Mouse (Mus musculus) frontal cortex, postnatal 36 days (tissue): ENCODE measurements around the gene Vkorc1.
"Not testable (repeated sequence)": the region's sequence is repeated elsewhere in the genome, so short reads cannot be mapped to it uniquely, and the experiment has no call there.

Source experiments
- DNase-seq, 2 experiments: peaks; one replicate each; pipeline ENCODE4 v3.0.0; 2022; ENCODE audit warnings: low spot score in 2 of 2

Vkorc1 gene

DNA sequence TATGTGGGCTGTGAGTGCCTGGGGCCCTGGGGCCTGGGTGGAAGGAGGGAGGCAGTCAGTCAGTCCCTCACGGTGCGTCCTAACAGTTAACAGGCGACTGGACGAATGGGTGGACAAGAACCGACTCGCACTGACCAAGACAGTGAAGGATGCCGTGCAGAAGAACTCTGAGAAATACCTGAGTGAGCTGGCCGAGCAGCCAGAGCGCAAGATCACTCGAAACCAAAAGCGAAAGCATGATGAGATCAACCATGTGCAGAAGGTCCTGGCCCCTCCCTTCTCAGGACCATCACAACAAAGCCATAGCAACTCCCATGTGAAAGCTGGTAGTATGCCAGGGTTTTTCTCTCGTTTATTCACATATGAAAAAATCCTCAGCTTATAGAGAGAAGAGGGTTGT is 19.9 kb upstream of the Vkorc1 start:
- DNase-seq: no peak

DNA sequence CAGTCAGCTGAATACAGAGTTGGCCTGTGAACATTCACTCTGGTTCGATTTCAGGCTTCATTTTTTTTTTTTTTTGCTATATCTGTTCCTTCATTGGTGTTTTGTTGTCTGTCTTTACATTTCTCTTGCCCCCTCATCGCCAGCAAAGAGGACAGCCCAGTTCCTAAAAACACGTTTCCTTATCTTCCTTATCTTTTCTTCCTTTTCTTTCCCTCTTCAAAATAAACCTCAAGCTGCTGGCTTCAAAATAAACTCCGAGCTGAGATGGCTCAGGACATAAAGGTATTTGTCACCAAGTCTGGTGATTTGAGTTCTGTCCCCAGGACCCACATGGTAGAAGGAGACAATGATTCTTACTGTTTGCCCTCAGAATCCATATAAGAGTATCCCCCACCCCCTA is 17.5 kb upstream of the Vkorc1 start:
- DNase-seq: no peak

DNA sequence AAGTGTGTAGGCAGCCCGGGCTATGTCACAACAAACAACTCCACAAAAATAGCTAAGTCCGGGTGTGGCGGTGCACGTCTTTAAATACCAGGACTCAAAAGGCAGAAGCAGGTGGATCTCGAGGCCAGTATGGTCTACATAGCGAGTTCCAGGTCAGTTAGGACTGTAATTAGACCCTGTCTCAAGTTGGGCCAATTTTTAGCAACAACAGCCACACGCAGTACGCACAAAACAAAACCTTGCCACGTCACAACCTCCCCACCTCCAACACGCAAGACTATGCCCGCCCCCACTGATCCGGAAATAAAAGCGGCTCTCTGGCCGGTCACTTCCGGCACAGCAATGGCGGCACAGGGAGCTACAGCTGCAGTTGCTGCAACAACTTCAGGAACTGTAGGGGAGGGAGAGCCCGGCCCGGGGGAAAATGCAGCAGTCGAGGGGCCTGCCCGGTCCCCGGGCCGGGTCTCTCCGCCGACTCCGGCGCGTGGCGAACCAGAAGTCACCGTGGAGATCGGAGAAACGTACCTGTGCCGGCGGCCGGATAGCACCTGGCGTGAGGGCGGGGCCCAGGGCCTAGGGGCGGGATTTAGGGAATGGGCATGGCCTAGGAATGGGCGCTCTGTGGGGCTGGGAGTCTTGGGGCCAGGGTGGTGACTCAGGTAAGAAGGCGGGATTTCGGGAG is 16.9 kb upstream of the Vkorc1 start, which contains the start of gene Kat8:
TSS of gene Kat8 (plus strand) at position 327 of the 682 bp plus-strand sequence.
- peak; percentile 85 to 89 for DNase-seq

DNA sequence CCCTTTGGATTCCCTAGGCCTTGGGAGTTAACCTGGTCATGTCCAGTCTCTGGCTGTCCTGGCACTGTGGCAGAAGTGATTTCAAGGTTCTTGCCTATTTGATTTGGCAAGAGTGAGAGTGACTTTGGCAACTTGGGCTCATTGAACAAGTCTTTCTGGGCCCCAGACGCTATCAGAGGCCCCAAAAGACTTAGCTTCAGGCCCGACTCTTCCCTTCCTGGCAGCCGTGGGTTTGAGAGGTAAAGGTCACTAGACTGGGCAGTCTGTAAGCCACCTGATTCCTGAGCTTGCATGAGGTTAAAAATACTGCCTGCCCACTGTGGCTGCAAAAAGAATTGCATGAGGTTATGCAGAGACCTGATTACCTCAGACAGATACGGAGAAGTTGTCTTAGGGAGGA is 13.2 kb upstream of the Vkorc1 start:
- DNase-seq: no peak

DNA sequence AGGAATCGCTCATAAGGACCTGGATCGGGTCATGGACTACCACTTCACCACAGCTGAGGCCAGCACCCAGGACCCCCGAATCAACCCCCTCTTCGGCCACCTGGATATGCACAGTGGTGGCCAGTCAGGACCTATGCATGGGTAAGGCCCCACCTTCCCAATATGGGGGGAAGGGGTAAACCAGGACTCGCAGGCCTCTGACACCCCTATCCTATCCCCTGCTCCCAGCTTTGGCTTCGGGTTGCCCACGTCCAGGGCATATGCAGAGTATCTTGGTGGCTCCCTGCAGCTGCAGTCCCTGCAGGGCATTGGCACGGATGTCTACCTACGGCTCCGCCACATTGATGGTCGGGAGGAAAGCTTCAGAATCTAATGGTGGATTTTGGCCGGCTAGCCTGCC is 12.5 kb upstream of the Vkorc1 start:
- no peak for DNase-seq

DNA sequence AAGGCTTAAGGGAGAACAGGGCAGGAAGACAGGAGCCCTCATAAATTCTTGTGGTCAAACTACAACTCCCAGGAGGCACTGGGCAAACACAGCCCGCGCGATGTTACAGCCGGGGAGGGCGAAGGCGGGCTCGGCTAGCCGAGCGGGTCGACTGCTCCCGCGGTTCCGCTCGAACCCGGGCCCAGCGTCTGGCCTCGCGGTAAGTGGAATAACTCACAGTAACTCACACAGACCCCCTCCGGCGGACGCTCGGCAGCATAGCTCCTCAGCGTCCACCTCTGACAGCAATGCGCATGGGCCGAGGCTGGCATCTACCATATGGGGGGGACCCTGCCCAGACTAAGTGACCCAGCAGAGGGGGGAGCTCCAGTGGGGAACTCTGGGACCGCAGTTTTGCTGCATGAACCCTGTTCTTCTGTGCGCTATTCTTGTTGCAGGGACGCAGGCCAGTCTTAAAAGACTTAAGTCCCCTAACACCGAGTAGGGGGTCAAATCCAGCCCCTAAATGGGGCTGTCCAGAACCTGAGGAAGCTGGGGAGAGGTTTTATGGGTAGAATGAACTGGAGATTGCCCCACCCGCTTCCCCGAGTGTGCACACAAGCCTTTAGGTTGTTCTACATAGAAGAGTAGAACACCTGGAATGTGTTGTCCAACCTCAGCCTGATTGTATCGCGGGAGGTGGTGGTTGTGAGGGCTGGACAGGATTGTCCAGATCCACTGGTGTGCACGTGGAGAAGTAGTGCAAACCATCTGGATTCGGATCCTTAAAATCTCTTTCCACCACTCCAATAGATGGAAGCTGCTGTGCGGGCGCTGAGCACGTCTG is 8.8 kb upstream of the Vkorc1 start, which contains the start of gene Bckdk:
TSS of gene Bckdk (plus strand) at position 112 of the 826 bp plus-strand sequence.
- peak; percentile 81 to 83 for DNase-seq

DNA sequence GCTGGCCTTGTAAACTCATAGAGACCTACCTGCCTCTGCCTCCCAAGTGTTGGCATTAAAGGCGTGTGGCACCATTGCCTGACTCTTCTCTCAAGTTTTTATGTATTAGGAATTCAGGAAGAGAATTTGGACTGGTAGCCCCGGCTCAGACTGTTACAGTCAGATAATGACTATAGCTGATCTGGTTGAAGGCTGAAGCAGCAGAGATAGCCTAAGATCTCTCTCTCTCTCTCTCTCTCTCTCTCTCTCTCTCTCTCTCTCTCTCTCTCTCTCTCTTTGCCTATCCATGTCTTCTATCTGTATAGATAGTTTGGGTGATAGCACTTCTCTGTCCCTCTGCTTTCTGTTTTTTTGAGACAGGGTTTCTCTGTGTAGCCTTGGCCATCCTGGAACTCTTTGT is 6.4 kb upstream of the Vkorc1 start:
- DNase-seq: no peak

DNA sequence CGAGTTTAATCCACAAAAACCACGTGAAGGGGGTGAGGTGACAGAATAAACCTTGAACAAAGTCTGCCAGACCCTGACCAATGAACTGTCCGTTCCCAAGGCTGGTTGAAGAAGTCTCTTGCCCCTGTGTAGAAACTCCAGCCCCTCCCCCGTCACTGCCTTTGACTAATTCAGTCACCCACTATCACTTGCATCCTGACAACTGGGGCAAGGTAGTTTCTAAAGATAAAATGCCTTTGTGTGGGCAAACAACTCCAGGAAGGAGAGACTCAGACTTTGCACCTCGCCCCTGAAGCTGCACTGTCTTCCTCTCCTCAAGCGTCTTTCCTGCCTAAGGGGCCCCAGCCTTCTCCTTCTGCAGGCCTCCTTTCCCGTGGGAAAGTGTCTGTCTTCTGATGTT is 4.6 kb upstream of the Vkorc1 start:
- DNase-seq: no peak

DNA sequence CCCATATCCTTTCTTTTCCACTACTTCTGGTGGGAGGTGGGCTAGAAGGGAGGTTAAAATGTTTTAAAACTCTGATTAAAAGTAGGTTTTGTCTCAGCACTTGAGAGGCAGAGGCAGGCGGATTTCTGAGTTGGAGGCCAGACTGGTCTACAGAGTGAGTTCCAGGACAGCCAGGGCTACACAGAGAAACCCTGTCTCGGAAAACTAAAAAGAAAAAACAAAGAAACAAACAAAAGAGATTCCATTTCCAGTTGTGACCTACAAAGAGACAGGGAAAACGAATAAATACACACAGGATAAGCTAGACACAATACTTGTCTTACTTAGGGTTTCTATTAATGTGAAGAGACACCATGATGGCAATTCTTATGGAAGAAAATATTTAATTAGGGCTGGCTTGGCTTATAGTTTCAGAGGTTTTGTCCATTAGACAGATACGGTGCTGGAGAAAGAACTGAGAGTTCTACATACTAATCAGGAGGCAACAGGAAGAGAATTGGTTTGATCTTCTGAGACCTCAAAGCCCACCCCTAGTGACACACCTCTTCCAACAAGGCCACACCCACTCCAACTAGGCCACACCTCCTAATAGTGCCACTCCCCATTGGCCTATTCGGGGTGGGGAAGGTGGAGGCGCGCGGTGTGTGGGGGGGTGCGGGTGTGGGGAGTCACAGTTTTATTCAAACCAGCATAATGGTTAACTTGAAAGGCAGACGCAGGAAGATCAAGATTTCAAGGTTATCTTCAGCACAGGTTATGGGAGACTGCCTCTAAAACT is 3.0 kb upstream of the Vkorc1 start:
- no peak for DNase-seq

DNA sequence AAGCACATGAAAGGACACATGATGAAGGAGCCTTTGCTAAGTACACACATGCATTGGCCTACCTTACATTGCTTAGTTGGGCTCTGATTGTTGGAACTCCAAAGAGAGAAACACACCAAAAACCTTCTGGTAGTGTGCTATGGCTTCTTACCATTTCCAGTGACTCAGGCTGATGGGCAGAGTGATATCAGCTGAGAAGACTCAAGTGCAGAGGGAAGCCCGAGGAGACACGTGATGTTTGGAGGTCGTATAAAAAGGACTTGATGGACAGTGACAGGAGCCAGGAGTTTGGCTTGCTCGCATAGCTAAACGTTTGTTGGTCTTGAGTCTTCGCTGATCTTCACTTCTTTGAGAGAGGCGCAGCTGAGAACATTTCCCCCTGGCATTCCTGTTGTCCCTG is 2.1 kb upstream of the Vkorc1 start:
- no peak for DNase-seq

DNA sequence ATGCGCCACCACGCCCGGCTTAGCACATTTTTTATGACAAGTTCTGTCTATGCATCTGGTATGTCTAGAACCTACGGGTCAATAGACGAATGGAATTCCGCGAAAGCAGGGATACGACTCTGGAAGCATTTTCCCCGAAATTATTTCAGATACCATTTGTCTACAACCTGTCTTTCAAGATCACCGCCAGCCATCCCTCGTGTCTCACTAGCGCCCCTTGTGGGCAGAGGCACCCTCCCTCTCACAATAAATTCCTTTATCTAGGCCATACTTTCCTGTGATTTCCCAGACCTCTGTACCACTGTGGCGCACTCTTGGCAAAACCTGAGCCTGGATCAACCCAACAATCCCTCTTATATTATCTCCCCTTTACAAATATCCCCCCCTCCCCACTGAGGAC is 967 bp upstream of the Vkorc1 start:
- DNase-seq: peak in 1 of 2 experiments; percentile 31

DNA sequence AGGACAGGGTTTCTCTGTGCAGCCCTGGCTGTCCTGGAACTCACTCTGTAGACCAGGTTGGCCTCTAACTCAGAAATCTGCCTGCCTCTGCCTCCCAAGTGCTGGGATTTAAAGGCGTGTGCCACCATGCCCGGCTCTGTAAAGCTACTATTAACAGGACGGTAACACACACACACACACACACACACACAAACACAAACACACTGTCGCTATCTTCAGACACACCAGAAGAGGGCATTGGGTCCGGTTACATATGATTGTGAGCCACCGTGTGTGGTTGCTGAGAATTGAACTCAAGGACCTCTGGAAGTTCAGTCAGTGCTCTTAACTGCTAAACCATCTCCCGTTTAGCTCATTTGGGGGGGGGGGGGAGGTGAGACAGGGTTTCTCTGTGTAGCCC is 474 bp upstream of the Vkorc1 start:
- DNase-seq: not testable (repeated sequence)

DNA sequence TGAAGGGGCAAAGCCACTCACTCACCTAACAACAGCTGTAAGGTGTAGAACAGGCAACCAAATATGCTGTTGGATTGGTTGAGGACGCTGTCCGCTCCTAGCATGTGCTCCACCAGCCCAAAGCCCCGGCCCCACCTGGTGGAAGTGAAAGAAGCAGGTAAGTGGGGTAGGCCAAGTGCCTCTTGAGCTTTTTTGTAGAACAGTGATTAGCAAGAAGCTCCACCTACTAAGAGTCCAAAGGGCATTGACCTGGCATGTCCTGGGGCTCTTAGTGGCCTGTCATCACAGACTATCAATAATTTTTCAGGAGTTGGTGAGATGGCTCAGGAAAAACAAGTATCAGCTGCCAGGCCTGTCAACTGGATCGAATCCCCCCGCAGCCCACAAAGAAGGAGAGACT is 937 bp downstream of the Vkorc1 start:
- DNase-seq: no peak

DNA sequence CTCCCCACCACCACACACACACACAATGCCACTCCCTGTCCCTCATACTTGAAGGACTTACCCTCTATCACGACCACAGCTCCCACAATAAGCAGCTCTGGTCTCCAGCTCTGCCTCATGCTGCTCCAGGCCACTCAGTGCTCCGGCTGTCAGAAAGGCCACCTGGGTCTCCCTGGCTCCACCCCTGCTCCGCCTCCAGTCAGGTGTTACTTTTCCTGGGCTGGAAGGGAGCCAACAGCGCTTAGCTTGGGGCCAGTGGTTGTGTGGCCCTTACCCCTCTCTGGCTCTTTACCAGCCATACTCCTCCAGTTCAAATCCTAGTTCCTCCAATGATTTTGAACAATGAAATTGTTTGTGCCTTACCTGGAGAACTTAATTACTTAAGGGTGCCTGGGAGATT is 4.6 kb downstream of the Vkorc1 start, which contains the start of gene Prss53:
TSS of gene Prss53 (minus strand) at position 173 of the 400 bp plus-strand sequence.
- DNase-seq: no peak

DNA sequence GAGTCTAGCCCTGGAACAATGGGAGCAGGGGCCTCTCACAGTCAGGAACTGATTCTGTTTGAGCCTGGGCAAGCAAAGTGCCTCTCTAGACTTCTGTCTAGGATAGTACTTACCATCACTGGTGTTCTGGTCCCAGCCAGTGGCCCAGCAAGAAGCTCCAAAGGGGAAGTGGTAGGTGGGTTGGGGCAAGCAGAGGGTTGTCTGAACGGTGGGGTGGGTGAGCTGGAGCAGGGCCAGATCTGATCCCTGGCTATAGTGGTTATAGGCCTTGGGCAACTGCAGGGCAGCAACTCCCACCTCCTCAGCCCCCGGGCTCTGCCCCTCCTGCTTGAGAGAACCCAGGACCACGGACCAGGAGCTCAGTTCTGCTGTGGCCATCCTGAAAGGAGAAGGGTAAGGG is 6.6 kb downstream of the Vkorc1 start:
- no peak for DNase-seq

DNA sequence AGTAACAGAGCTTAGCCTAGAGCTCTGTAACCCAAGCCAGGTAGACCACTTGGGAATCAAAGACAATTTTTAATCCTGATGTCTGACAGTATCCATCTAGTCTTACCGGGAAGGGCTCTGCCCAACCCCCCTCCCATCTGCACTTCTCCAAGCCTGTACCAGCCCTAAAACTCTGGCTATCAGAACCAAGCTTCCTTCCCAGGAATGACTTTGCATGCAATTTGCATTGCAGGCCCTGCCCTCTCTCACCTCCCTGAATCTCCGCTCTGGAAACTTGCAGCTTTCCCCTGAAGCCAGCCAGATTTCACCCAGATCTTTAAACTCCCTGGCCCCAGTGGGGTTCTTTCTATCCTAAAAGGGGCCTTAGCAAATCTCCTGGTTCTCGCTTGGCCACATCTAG is 7.6 kb downstream of the Vkorc1 start:
- no peak for DNase-seq

DNA sequence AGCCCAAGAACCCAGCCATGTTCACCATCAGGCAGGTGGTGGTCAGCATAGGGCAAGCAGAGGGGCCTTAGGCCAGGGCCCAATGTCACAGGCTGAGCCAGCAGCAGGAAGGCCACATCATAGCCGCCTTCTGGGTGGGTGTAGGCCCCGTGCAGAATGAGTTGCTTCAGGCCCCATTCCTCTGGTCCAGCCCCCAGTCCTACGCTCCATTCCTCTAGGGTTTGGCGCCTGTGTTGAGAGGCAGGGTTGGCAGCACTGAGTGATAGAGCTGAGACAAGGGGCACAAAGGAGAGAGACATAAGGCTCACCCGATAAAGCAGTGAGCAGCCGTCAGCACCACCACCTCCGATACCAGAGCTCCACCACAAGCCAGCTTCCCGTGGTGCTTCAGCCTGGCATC is 8.2 kb downstream of the Vkorc1 start:
- no peak for DNase-seq

DNA sequence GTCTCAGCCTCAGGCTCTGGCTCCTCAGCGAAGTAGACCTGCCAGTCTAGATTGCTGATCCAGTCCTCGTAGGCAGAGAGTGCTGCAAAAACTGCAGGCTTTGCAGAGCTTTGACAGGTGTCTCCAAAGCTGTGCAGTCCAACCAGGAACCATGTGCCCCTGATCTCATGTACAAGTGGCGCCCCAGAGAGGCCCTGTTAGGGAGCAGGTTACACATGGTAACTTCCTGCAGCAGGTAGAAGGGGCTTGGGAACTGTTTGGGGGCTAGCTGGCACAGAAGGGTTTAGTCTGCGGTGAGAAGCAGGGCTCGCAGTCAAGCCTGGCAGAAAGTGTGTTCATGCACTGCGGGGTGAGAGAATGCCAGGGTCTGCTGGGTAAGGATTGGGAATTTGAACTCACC is 8.9 kb downstream of the Vkorc1 start:
- no peak for DNase-seq

DNA sequence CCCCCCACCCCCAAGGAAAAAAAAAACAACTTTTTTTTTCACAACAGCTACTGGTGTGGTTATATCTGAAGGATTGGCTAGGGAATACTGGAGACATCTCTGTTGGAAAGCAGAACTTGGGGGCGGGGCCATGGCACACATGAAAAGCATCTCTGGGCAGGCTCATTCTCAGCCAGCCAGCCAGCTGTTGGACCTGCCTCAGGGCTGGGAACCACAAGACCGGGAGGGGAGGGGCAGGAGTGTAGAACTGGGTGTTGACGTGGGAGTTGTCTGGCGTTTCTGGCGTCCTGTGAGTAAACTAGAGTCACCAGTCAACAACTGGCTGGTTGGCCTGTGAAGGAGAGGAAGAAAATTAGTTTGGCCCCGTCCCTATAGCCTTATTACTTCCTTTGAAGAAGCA is 9.5 kb downstream of the Vkorc1 start:
- peak in 1 of 2 experiments; percentile 19 for DNase-seq

DNA sequence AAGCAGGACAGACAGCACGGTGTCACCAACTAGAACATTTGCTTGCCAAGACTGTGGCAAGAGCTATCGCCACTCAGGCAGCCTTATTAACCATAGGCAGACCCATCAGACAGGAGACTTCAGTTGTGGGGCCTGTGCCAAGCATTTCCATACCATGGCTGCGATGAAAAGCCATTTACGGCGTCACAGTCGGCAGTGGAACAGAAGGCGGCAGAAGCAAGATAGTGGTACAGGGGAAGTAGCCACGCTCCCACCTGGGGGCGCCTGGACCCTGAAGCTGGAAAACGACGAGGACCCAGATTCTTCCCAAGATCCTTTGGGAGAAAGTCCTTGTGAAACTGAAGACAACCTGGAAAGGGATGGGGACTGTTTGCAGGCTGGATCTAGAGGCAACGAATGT is 15.0 kb downstream of the Vkorc1 start:
- no peak for DNase-seq

DNA sequence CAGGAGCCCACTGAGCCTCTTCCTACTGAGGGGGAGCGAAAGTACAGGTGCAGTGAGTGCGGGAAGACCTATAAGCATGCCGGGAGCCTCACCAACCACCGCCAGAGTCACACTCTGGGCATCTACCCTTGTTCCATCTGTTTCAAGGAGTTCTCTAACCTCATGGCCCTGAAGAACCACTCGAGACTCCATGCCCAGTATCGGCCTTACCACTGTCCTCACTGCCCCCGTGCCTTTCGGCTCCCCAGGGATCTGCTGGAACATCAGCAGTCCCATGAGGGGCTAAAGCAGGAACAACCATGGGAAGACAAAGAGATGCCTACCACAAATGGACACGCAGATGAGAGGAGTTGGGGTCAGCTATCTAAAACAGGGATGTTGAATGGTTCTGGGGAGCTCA is 16.1 kb downstream of the Vkorc1 start:
- no peak for DNase-seq
